Mouse (Mus musculus) thymus, postnatal 4 days (tissue): ENCODE results near the gene Tulp3.
"Not testable (repeated sequence)": the region's sequence is repeated elsewhere in the genome, so short reads cannot be mapped to it uniquely, and the experiment has no call there.

Experiments used
- DNase-seq: peaks from one replicate; pipeline ENCODE4 v3.0.0; 2021

Gene Tulp3

GRCm38 (mm10) chr6:128355201-128355681 is 410 bp downstream of the Tulp3 start:
- no peak for DNase-seq

- no peak for DNase-seq
These were observed 1.5 kb downstream of the Tulp3 start for GRCm38 (mm10) chr6:128354140-128354539.

- DNase-seq: no peak
These were observed 5.9 kb downstream of the Tulp3 start for GRCm38 (mm10) chr6:128349711-128350110.

GRCm38 (mm10) chr6:128346782-128347181 is 8.9 kb downstream of the Tulp3 start:
- no peak for DNase-seq

- DNase-seq: no peak
These were observed 10.0 kb downstream of the Tulp3 start for GRCm38 (mm10) chr6:128345623-128346022.

GRCm38 (mm10) chr6:128341956-128342723 is 13.5 kb downstream of the Tulp3 start:
- DNase-seq: no peak

- no peak for DNase-seq
These were observed 16.8 kb downstream of the Tulp3 start for GRCm38 (mm10) chr6:128338876-128339275.

- no peak for DNase-seq
These were observed 18.2 kb downstream of the Tulp3 start for GRCm38 (mm10) chr6:128337467-128337866.

GRCm38 (mm10) chr6:128334397-128335124 is 21.1 kb downstream of the Tulp3 start:
- DNase-seq: peak; percentile 82

GRCm38 (mm10) chr6:128318317-128318716 is 37.3 kb downstream of the Tulp3 start:
- peak; percentile 57 for DNase-seq

GRCm38 (mm10) chr6:128315597-128315996 is 40.1 kb downstream of the Tulp3 start:
- no peak for DNase-seq

- no peak for DNase-seq
These were observed 40.9 kb downstream of the Tulp3 start for GRCm38 (mm10) chr6:128314796-128315195.

- DNase-seq: peak; percentile 77
These were observed 47.3 kb downstream of the Tulp3 start for GRCm38 (mm10) chr6:128308311-128308710.

- DNase-seq: no peak
These were observed 50.9 kb downstream of the Tulp3 start for GRCm38 (mm10) chr6:128304801-128305200.

- DNase-seq: not testable (repeated sequence)
These were observed 53.0 kb downstream of the Tulp3 start for GRCm38 (mm10) chr6:128302640-128303039.

- DNase-seq: no peak
These were observed 53.8 kb downstream of the Tulp3 start for GRCm38 (mm10) chr6:128301891-128302290.

GRCm38 (mm10) chr6:128301458-128301857 is 54.2 kb downstream of the Tulp3 start:
- DNase-seq: no peak

GRCm38 (mm10) chr6:128300134-128301001 is 55.3 kb downstream of the Tulp3 start, which contains the start of gene Tead4:
Gene Tead4, minus strand, starts transcription at chr6:128300823.
- peak; percentile 19 for DNase-seq

- no peak for DNase-seq
These were observed 56.1 kb downstream of the Tulp3 start for GRCm38 (mm10) chr6:128299292-128300133.

GRCm38 (mm10) chr6:128298246-128298645 is 57.4 kb downstream of the Tulp3 start:
- DNase-seq: no peak

- no peak for DNase-seq
These were observed 58.8 kb downstream of the Tulp3 start for GRCm38 (mm10) chr6:128296750-128297393.
